9 mouse cellular contexts compared by ENCODE assay signal in the genomic region with DNA sequence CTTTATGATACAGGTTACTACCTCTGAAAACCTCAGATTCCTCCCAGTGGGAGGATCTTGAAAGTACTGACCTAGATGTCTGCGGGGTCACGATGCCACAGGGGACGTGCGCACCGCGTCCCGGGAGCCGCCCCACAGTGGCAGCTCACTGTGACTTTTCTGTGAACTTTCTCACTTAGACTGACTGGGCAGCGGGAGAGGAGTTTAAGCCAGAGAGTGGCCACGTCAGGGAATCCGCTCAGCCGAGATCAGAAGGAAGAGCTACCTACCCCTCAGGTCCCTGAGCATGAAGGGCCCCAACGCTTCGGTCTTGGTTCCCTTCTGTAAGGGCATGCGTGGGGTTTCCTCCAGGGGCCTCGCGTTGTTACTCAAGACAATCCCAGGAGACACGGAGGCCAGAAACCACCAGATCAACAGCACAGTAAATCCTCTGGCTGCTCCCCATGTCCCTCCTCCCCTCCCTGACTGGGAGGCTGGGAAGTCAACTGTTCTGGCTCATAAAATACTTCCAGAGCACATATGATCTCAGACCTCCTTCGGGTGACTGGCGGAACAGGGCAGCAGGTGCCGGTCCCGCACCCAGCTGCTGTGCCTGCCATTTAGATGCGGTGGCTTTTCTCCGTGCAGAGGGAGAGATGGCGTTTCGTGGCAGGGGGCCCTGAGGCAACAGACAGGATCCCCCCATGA. TPM values are rescaled to one million over a fixed set of nuclear protein-coding genes. Genes with fewer than 3 reads are reported as not detected.
A peak's percentile ranks its signal among the peaks of the same experiment; 100 is the strongest.
DNase-seq lines count a peak whose midpoint lies in the region; ATAC-seq and TF ChIP-seq lines count a peak whose summit lies in the region.
"Had no signal": no experiment of that assay in that cellular context is flagged by ENCODE, and none has a peak within 500 bp of the region (broad histone marks: within the 10 kb centered on the region; RNA-seq: fewer than 3 reads in every experiment).

No protein-coding gene starts in this region.

- no peak overlapping the region for H3K4me2 ChIP-seq in hindbrain, embryonic 16.5 days (ENCODE audit: low read length)
- peak overlapping the region; percentile 78 for H3K4me2 ChIP-seq in liver, embryonic 14.5 days (ENCODE audit: low read depth)

- no peak overlapping the region for H3K9ac ChIP-seq in hindbrain, embryonic 16.5 days (ENCODE audit: low read depth, low read length)
- peak overlapping the region; percentile 69 for H3K9ac ChIP-seq in liver, embryonic 14.5 days (replicated peaks)

- H3K4me1 ChIP-seq in hindbrain, embryonic 16.5 days (ENCODE audit: control insufficient read depth, insufficient read depth, low read depth, low read length), result peaks cover 18% of the 10 kb centered on the region
- H3K4me1 ChIP-seq in liver, embryonic 14.5 days (replicated peaks; ENCODE audit: control insufficient read depth in 2 of 2, insufficient read depth in 2 of 2, low read length in 1 of 2), result peaks cover 29 to 34% of the 10 kb centered on the region in 2 experiments

- H3K4me3 ChIP-seq in gastrocnemius, adult 2 months, result peak overlapping the region; percentile 65
- no peak overlapping the region for H3K4me3 ChIP-seq in hindbrain, embryonic 16.5 days (ENCODE audit: low read length)
- H3K4me3 ChIP-seq in liver, embryonic 14.5 days (ENCODE audit: insufficient read depth in 1 of 2, low read depth in 2 of 2, low read length in 2 of 2), result no peak overlapping the region

- DNase-seq in adrenal gland, adult 2 months, result peak; percentile 65
- no peak for DNase-seq in adrenal gland, adult 8-10 months
- DNase-seq in adipocyte (ENCODE audit: low spot score), result peak; percentile 90
- DNase-seq in gastrocnemius, adult 2 months, result peak; percentile 89
- no peak for DNase-seq in liver, embryonic 14.5 days (ENCODE audit: low read depth in 3 of 3, low spot score in 3 of 3)
- DNase-seq in skeletal muscle tissue, adult 2 months (ENCODE audit: low read depth, low spot score), result peak; percentile 89
- DNase-seq in yolk sac, embryonic 10.5 days (ENCODE audit: low spot score), result no peak

- 0 out of 2 replicates have a peak, but pooled peaks cover 2% of the 10 kb centered on the region for H3K36me3 ChIP-seq in hindbrain, embryonic 16.5 days (ENCODE audit: control insufficient read depth, insufficient read depth, low read length)
- H3K36me3 ChIP-seq in liver, embryonic 14.5 days (replicated peaks; ENCODE audit: control insufficient read depth, insufficient read depth, low read depth), result peaks cover 36% of the 10 kb centered on the region

- TF ChIP-seq EP300 in liver, embryonic 14.5 days (IDR thresholded peaks at IDR 0.05; ENCODE audit: low read depth), result no peak

- H3K27me3 ChIP-seq in hindbrain, embryonic 16.5 days (replicated peaks; ENCODE audit: control insufficient read depth, insufficient read depth, low read length), result no peaks in the 10 kb centered on the region
- no peaks in the 10 kb centered on the region for H3K27me3 ChIP-seq in liver, embryonic 14.5 days (ENCODE audit: control insufficient read depth, insufficient read depth, low read length)

- H3K27ac ChIP-seq in gastrocnemius, adult 2 months, result peak overlapping the region; percentile 94
- H3K27ac ChIP-seq in hindbrain, embryonic 16.5 days (ENCODE audit: low read depth, low read length), result peak overlapping the region; percentile 2; the same call in 1 of the 2 replicates
- H3K27ac ChIP-seq in liver, embryonic 14.5 days, result peak overlapping the region; percentile 98

- WGBS in hindbrain, embryonic 16.5 days, result 41% methylated on average over 26 of the region's 26 CpGs
- 55% methylated on average over 26 of the region's 26 CpGs for WGBS in liver, embryonic 14.5 days (ENCODE audit: insufficient replicate concordance)

- intact Hi-C loops in gastrocnemius, adult 2 months (cut with DNase I), result loop anchor here (1.0 kb wide), 1 partner anchor 17 kb away; no protein-coding TSS in a partner anchor

- peak; percentile 32; the same call in 1 of the 2 replicates for ATAC-seq in hindbrain, embryonic 16.5 days
- ATAC-seq in liver, embryonic 14.5 days (ENCODE audit: insufficient read depth), result no peak

- no peaks in the 10 kb centered on the region for H3K9me3 ChIP-seq in hindbrain, embryonic 16.5 days (ENCODE audit: control insufficient read depth, low read length)
- no peaks in the 10 kb centered on the region for H3K9me3 ChIP-seq in liver, embryonic 14.5 days (ENCODE audit: control insufficient read depth, low read length)

- TF ChIP-seq CTCF in gastrocnemius, adult 2 months (IDR thresholded peaks at IDR 0.05), result no peak
- TF ChIP-seq CTCF in liver, embryonic 14.5 days (IDR thresholded peaks at IDR 0.05; ENCODE audit: low read depth), result no peak

RNA-seq across cellular contexts. Expression of gene Tpcn1, which starts 9.1 kb away (rescaled TPM):
- 10 to 100 TPM; 38.1 to 51.3 TPM for total RNA-seq in adrenal gland, adult 2 months (2021)
- 48.9 and 59.8 TPM in 2 replicates for polyA plus RNA-seq in adrenal gland, adult 2 months (2012; rRNA removed)
- 10 to 100 TPM; 33.9 to 44.5 (median 40.0) TPM for total RNA-seq in adrenal gland, adult 8-10 months (2022)
- total RNA-seq in gastrocnemius, adult 2 months (2021), result 10 to 100 TPM; 42.7 to 44.8 TPM
- 15.1 and 17.4 TPM in 2 replicates for polyA plus RNA-seq in hindbrain, embryonic 16.5 days (2015; fragmentation: Nextera tagmentation; extraction: Ambion mirVana)
- 19.3 and 19.8 TPM in 2 replicates for polyA plus RNA-seq in liver, embryonic 14.5 days (2012; rRNA removed)
- polyA plus RNA-seq in liver, embryonic 14.5 days (2014; fragmentation: Nextera tagmentation; extraction: Ambion mirVana), result 17.8 and 18.2 TPM in 2 replicates

RNA-seq across cellular contexts. Expression of gene Iqcd, which starts 9.5 kb away (rescaled TPM):
- total RNA-seq in adrenal gland, adult 2 months (2021), result under 1 TPM; 0.29 to 0.55 TPM
- 0.29 and 0.49 TPM in 2 replicates for polyA plus RNA-seq in adrenal gland, adult 2 months (2012; rRNA removed)
- total RNA-seq in adrenal gland, adult 8-10 months (2022), result 1 to 10 TPM in 2 of 4 experiments, under 1 TPM in 2; 0.42 to 1.8 (median 1.1) TPM
- total RNA-seq in gastrocnemius, adult 2 months (2021), result not detected
- polyA plus RNA-seq in hindbrain, embryonic 16.5 days (2015; fragmentation: Nextera tagmentation; extraction: Ambion mirVana), result 2.0 and 2.4 TPM in 2 replicates
- polyA plus RNA-seq in liver, embryonic 14.5 days (2012; rRNA removed), result 0.91 and 2.0 TPM in 2 replicates
- polyA plus RNA-seq in liver, embryonic 14.5 days (2014; fragmentation: Nextera tagmentation; extraction: Ambion mirVana), result 1.0 and 1.4 TPM in 2 replicates

RNA-seq across cellular contexts. Expression of gene Rita1, which starts 33.0 kb away (rescaled TPM):
- total RNA-seq in adrenal gland, adult 2 months (2021), result 10 to 100 TPM; 11.6 to 22.7 TPM
- polyA plus RNA-seq in adrenal gland, adult 2 months (2012; rRNA removed), result 32.5 and 33.5 TPM in 2 replicates
- 10 to 100 TPM; 17.0 to 30.2 (median 22.3) TPM for total RNA-seq in adrenal gland, adult 8-10 months (2022)
- 1 to 10 TPM; 4.9 to 6.6 TPM for total RNA-seq in gastrocnemius, adult 2 months (2021)
- 29.3 and 33.7 TPM in 2 replicates for polyA plus RNA-seq in hindbrain, embryonic 16.5 days (2015; fragmentation: Nextera tagmentation; extraction: Ambion mirVana)
- 5.2 and 5.9 TPM in 2 replicates for polyA plus RNA-seq in liver, embryonic 14.5 days (2012; rRNA removed)
- polyA plus RNA-seq in liver, embryonic 14.5 days (2014; fragmentation: Nextera tagmentation; extraction: Ambion mirVana), result 2.1 and 2.8 TPM in 2 replicates

RNA-seq across cellular contexts. Expression of gene Ddx54, which starts 33.2 kb away (rescaled TPM):
- 10 to 100 TPM; 46.8 to 49.5 TPM for total RNA-seq in adrenal gland, adult 2 months (2021)
- 42.7 and 49.6 TPM in 2 replicates for polyA plus RNA-seq in adrenal gland, adult 2 months (2012; rRNA removed)
- total RNA-seq in adrenal gland, adult 8-10 months (2022), result 10 to 100 TPM; 44.1 to 57.3 (median 56.5) TPM
- 10 to 100 TPM; 16.9 to 17.7 TPM for total RNA-seq in gastrocnemius, adult 2 months (2021)
- polyA plus RNA-seq in hindbrain, embryonic 16.5 days (2015; fragmentation: Nextera tagmentation; extraction: Ambion mirVana), result 38.4 and 42.0 TPM in 2 replicates
- 9.9 and 12.4 TPM in 2 replicates for polyA plus RNA-seq in liver, embryonic 14.5 days (2012; rRNA removed)
- polyA plus RNA-seq in liver, embryonic 14.5 days (2014; fragmentation: Nextera tagmentation; extraction: Ambion mirVana), result 9.9 and 10.1 TPM in 2 replicates

RNA-seq across cellular contexts. Expression of gene Cfap73, which starts 54.7 kb away (rescaled TPM):
- total RNA-seq in adrenal gland, adult 2 months (2021), result 1 to 10 TPM in 1 of 2 experiments, not detected in 1; 1.6 TPM
- polyA plus RNA-seq in adrenal gland, adult 2 months (2012; rRNA removed), result not detected in 2 replicates
- total RNA-seq in adrenal gland, adult 8-10 months (2022), result under 1 TPM in 3 of 4 experiments, not detected in 1; 0.32 to 0.63 (median 0.46) TPM
- not detected for total RNA-seq in gastrocnemius, adult 2 months (2021)
- 0.51 and 0.92 TPM in 2 replicates for polyA plus RNA-seq in hindbrain, embryonic 16.5 days (2015; fragmentation: Nextera tagmentation; extraction: Ambion mirVana)
- polyA plus RNA-seq in liver, embryonic 14.5 days (2012; rRNA removed), result not detected in 2 replicates
- not detected in 2 replicates for polyA plus RNA-seq in liver, embryonic 14.5 days (2014; fragmentation: Nextera tagmentation; extraction: Ambion mirVana)
- polyA plus RNA-seq: large intestine, adult 2 months had no signal

Comparison
In these comparisons a context has a peak if more than half of its experiments do, and no peak if none do; other contexts are left out.
1. DNase-seq: peak in adrenal gland, adult 2 months (single experiment), adipocyte (single experiment), gastrocnemius, adult 2 months (single experiment) and skeletal muscle tissue, adult 2 months (single experiment); none in adrenal gland, adult 8-10 months (single experiment), liver, embryonic 14.5 days (0 of 3) and yolk sac, embryonic 10.5 days (single experiment).
2. H3K27ac ChIP-seq: peak in every context shown above with its lines; median percentile 98 in liver, embryonic 14.5 days; 94 in gastrocnemius, adult 2 months; 2 in hindbrain, embryonic 16.5 days.